Comparison of ENCODE assay signal across 16 mouse cellular contexts in the genomic region with DNA sequence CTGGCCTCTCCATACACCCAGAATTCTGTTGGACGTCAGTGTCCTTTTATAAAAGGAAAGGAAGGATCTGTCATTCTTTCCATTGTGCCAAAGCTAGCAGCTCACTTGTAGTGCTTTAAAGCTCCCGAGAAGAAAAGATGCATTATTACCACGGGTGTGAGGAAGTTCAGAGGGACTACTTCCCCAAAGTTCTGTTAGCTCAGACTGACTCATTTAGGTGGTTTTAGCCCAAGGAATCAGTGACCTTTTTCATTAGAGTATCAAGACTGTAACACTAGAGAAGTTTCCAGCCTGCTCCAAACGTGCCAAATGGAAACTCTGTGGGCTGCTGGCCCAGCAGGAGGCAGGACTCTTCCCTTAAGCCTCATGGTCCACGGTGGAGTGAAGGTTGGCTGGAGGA. TPM values are rescaled to one million over a fixed set of nuclear protein-coding genes. Genes with fewer than 3 reads are reported as not detected.
DNase-seq lines count a peak whose midpoint lies in the region; ATAC-seq and TF ChIP-seq lines count a peak whose summit lies in the region.
"Had no signal": no experiment of that assay in that cellular context is flagged by ENCODE, and none has a peak within 500 bp of the region (broad histone marks: within the 10 kb centered on the region; RNA-seq: fewer than 3 reads in every experiment).

No protein-coding gene starts in this region.

- H3K27me3 ChIP-seq in embryonic facial prominence, embryonic 14.5 days (replicated peaks; ENCODE audit: control insufficient read depth, insufficient read depth, low read length) = no peaks in the 10 kb centered on the region
- H3K27me3 ChIP-seq in megakaryocyte, embryonic 14.5 days (replicated peaks) = no peaks in the 10 kb centered on the region
- H3K27me3 ChIP-seq in kidney, embryonic 16.5 days (ENCODE audit: insufficient read depth, low read length) = no peaks in the 10 kb centered on the region
- H3K27me3 ChIP-seq: heart, embryonic 13.5 days had no signal

- no peak overlapping the region for H3K4me2 ChIP-seq in embryonic facial prominence, embryonic 14.5 days (ENCODE audit: low read depth, low read length)
- no peak overlapping the region for H3K4me2 ChIP-seq in kidney, embryonic 16.5 days (replicated peaks; ENCODE audit: low read depth, low read length)
- H3K4me2 ChIP-seq: heart, embryonic 13.5 days had no signal

- peaks cover 59% of the 10 kb centered on the region for H3K36me3 ChIP-seq in embryonic facial prominence, embryonic 14.5 days (ENCODE audit: control insufficient read depth, insufficient read depth, low read length)
- peaks cover 93% of the 10 kb centered on the region for H3K36me3 ChIP-seq in megakaryocyte, embryonic 14.5 days (replicated peaks; ENCODE audit: low read length)
- peaks cover 40% of the 10 kb centered on the region for H3K36me3 ChIP-seq in kidney, embryonic 16.5 days (ENCODE audit: insufficient read depth, low read length)

- no peak overlapping the region for H3K27ac ChIP-seq in gastrocnemius, adult 2 months
- 0 out of 2 replicates have a peak overlapping the region, but pooled peaks have one; percentile 7 for H3K27ac ChIP-seq in embryonic facial prominence, embryonic 14.5 days (replicated peaks; ENCODE audit: low read depth, low read length)
- H3K27ac ChIP-seq in kidney, embryonic 16.5 days (ENCODE audit: low read length) = no peak overlapping the region
- H3K27ac ChIP-seq: heart, embryonic 13.5 days; liver, embryonic 14.5 days had no signal

- TF ChIP-seq CTCF in gastrocnemius, adult 2 months (IDR thresholded peaks at IDR 0.05) = no peak

- peak; percentile 32 for DNase-seq in gastrocnemius, adult 2 months
- DNase-seq in gastrocnemius, adult 8-10 months (ENCODE audit: low spot score in 2 of 2) = no peak
- peak; percentile 68 for DNase-seq in 416B (ENCODE audit: low read depth)
- DNase-seq in embryonic facial prominence, embryonic 14.5 days (ENCODE audit: low spot score) = no peak
- no peak for DNase-seq in kidney, postnatal 4 days
- no peak for DNase-seq in yolk sac, embryonic 10.5 days (ENCODE audit: low spot score)
- DNase-seq: adrenal gland, postnatal 14 days; B cell, adult 2 months; cerebellum, postnatal 36 days; gastrocnemius, postnatal 25 days; kidney, postnatal 25 days; right cerebral cortex, adult 18-20 months had no signal

- H3K9me3 ChIP-seq in embryonic facial prominence, embryonic 14.5 days (ENCODE audit: control insufficient read depth, low read length) = no peaks in the 10 kb centered on the region
- no peaks in the 10 kb centered on the region for H3K9me3 ChIP-seq in megakaryocyte, embryonic 14.5 days
- no peaks in the 10 kb centered on the region for H3K9me3 ChIP-seq in kidney, embryonic 16.5 days (ENCODE audit: low read length)
- H3K9me3 ChIP-seq: heart, embryonic 13.5 days had no signal

- ATAC-seq in embryonic facial prominence, embryonic 14.5 days (ENCODE audit: low read depth) = no peak
- ATAC-seq in kidney, embryonic 16.5 days (ENCODE audit: low FRiP score, low TSS enrichment) = no peak

- WGBS in embryonic facial prominence, embryonic 14.5 days = 68% methylated on average over 5 of the region's 5 CpGs
- WGBS in kidney, embryonic 16.5 days = 68% methylated on average over 5 of the region's 5 CpGs

- H3K9ac ChIP-seq in embryonic facial prominence, embryonic 14.5 days (ENCODE audit: low read depth, low read length) = no peak overlapping the region
- H3K9ac ChIP-seq in kidney, embryonic 16.5 days (replicated peaks; ENCODE audit: low read length) = no peak overlapping the region
- H3K9ac ChIP-seq: heart, embryonic 13.5 days; liver, embryonic 14.5 days had no signal

- intact Hi-C loops in gastrocnemius, adult 2 months (cut with DNase I) = no loop called here

- H3K4me1 ChIP-seq in embryonic facial prominence, embryonic 14.5 days (ENCODE audit: control insufficient read depth, insufficient read depth, low read length) = no peaks in the 10 kb centered on the region
- H3K4me1 ChIP-seq in megakaryocyte, embryonic 14.5 days = peaks cover 90% of the 10 kb centered on the region
- H3K4me1 ChIP-seq in kidney, embryonic 16.5 days (ENCODE audit: insufficient read depth, low read length) = no peaks in the 10 kb centered on the region

- H3K4me3 ChIP-seq in gastrocnemius, adult 2 months = no peak overlapping the region
- no peak overlapping the region for H3K4me3 ChIP-seq in embryonic facial prominence, embryonic 14.5 days (ENCODE audit: low read depth, low read length)
- peak overlapping the region; percentile 5 for H3K4me3 ChIP-seq in megakaryocyte, embryonic 14.5 days (replicated peaks)
- H3K4me3 ChIP-seq in kidney, embryonic 16.5 days (ENCODE audit: low read length) = no peak overlapping the region
- H3K4me3 ChIP-seq: heart, embryonic 13.5 days had no signal

RNA-seq across cellular contexts. Expression of gene Arf2, which starts 17.5 kb away (rescaled TPM):
- 10 to 100 TPM; 14.3 to 23.3 TPM for total RNA-seq in gastrocnemius, adult 2 months (2021)
- 10 to 100 TPM; 14.3 to 22.0 (median 16.8) TPM for total RNA-seq in gastrocnemius, adult 8-10 months (2022)
- 63.6 and 69.6 TPM in 2 replicates for polyA plus RNA-seq in embryonic facial prominence, embryonic 14.5 days (2014; fragmentation: Nextera tagmentation; extraction: Ambion mirVana)
- polyA plus RNA-seq in megakaryocyte, embryonic 14.5 days (2012; ENCODE audit: insufficient read depth, low replicate concordance) = 1.00 and 7.0 TPM in 2 replicates
- 67.8 and 69.8 TPM in 2 replicates for polyA plus RNA-seq in kidney, embryonic 16.5 days (2015; fragmentation: Nextera tagmentation; extraction: Ambion mirVana)

RNA-seq across cellular contexts. Expression of gene Nsf, which starts 30.2 kb away (rescaled TPM):
- 10 to 100 TPM; 20.0 to 24.6 TPM for total RNA-seq in gastrocnemius, adult 2 months (2021)
- total RNA-seq in gastrocnemius, adult 8-10 months (2022) = 10 to 100 TPM; 16.2 to 24.2 (median 18.6) TPM
- polyA plus RNA-seq in embryonic facial prominence, embryonic 14.5 days (2014; fragmentation: Nextera tagmentation; extraction: Ambion mirVana) = 39.9 and 50.0 TPM in 2 replicates
- 9.3 and 11.2 TPM in 2 replicates for polyA plus RNA-seq in megakaryocyte, embryonic 14.5 days (2012; ENCODE audit: insufficient read depth, low replicate concordance)
- 47.5 and 54.2 TPM in 2 replicates for polyA plus RNA-seq in kidney, embryonic 16.5 days (2015; fragmentation: Nextera tagmentation; extraction: Ambion mirVana)

Comparison
In these comparisons a context has a peak if more than half of its experiments do, and no peak if none do; other contexts are left out.
1. DNase-seq: peak in gastrocnemius, adult 2 months (single experiment) and 416B (single experiment); none in gastrocnemius, adult 8-10 months (0 of 2), embryonic facial prominence, embryonic 14.5 days (single experiment), kidney, postnatal 4 days (0 of 2) and yolk sac, embryonic 10.5 days (single experiment).